Mouse (Mus musculus) lung, postnatal 25 days (tissue): ENCODE results near the gene Myo1h.
A peak's percentile ranks its signal among the peaks of the same experiment; 100 is the strongest.

ENCODE experiments used
- DNase-seq: peaks from one replicate; pipeline ENCODE4 v3.0.0; 2022; ENCODE audit warnings: low spot score

Gene Myo1h

GRCm38 (mm10) chr5:114359586-114359985, 70.6 kb downstream of the Myo1h start:
- no peak for DNase-seq

GRCm38 (mm10) chr5:114360968-114361367, 72.0 kb downstream of the Myo1h start:
- DNase-seq = no peak

- DNase-seq = peak; percentile 91
Measured at GRCm38 (mm10) chr5:114365043-114365752, 76.2 kb downstream of the Myo1h start.

- no peak for DNase-seq
Measured at GRCm38 (mm10) chr5:114368121-114368520, 79.2 kb downstream of the Myo1h start.

- DNase-seq = no peak
Measured at GRCm38 (mm10) chr5:114368803-114369496, 80.0 kb downstream of the Myo1h start.

GRCm38 (mm10) chr5:114369921-114370320, 81.0 kb downstream of the Myo1h start:
- DNase-seq = no peak

- peak; percentile 94 for DNase-seq
Measured at GRCm38 (mm10) chr5:114370371-114370776, 81.4 kb downstream of the Myo1h start.

- no peak for DNase-seq
Measured at GRCm38 (mm10) chr5:114371331-114371730, 82.4 kb downstream of the Myo1h start.

- peak; percentile 50 for DNase-seq
Measured at GRCm38 (mm10) chr5:114371731-114372473, 82.9 kb downstream of the Myo1h start.

GRCm38 (mm10) chr5:114372565-114372964, 83.6 kb downstream of the Myo1h start:
- peak; percentile 53 for DNase-seq

GRCm38 (mm10) chr5:114373174-114373573, 84.2 kb downstream of the Myo1h start:
- DNase-seq = peak; percentile 86

- no peak for DNase-seq
Measured at GRCm38 (mm10) chr5:114373581-114373980, 84.6 kb downstream of the Myo1h start.

GRCm38 (mm10) chr5:114374409-114375213, 85.6 kb downstream of the Myo1h start:
- DNase-seq = peak; percentile 65

GRCm38 (mm10) chr5:114378177-114378920, 89.4 kb downstream of the Myo1h start:
- peak; percentile 59 for DNase-seq

- peak; percentile 63 for DNase-seq
Measured at GRCm38 (mm10) chr5:114378936-114379335, 90.0 kb downstream of the Myo1h start.

- DNase-seq = no peak
Measured at GRCm38 (mm10) chr5:114379763-114380162, 90.8 kb downstream of the Myo1h start.

GRCm38 (mm10) chr5:114380209-114381012, 91.4 kb downstream of the Myo1h start, which contains the start of the genes Kctd10 and Ube3b:
Gene Kctd10 (minus strand): TSS chr5:114380508.
Gene Ube3b (plus strand): TSS chr5:114380607.
- DNase-seq = peak; percentile 87

GRCm38 (mm10) chr5:114381013-114381351, 92.0 kb downstream of the Myo1h start:
- DNase-seq = no peak

GRCm38 (mm10) chr5:114383184-114383904, 94.4 kb downstream of the Myo1h start:
- no peak for DNase-seq

GRCm38 (mm10) chr5:114384448-114384847, 95.5 kb downstream of the Myo1h start:
- no peak for DNase-seq
